ENCODE assay signal across 12 mouse cellular contexts in the genomic region with DNA sequence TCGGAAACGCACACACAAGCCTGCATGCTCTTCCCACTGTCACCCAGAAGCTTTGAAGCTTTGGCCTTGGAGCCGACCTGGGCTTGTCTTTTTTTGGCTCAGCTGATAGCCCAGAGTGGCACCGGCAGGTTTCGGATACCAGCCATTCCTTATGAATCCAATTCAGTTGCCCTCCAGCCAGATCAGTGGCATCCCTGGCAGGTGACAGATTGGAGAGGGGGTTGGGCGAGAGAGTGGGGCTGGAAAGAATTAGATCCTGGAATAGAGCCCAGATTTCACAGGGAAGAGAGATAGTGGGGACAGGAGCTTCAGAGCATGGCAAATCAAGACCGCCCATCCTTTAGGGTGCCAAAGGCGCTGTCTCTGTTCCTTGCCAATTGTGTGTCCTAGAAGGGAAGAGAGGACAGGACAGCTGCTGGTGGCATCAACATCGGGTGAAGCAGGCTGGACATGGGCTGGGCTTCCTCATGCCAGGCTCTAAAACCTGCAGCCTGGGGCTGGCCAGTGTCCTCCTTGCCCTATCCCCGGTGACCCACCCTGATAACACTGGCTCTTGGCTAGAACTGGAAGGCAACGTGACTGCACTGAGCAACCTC. TPM values are rescaled to one million over a fixed set of nuclear protein-coding genes. Genes with fewer than 3 reads are reported as not detected.
DNase-seq lines count a peak whose midpoint lies in the region; ATAC-seq and TF ChIP-seq lines count a peak whose summit lies in the region.
"Had no signal": no experiment of that assay in that cellular context is flagged by ENCODE, and none has a peak within 500 bp of the region (broad histone marks: within the 10 kb centered on the region; RNA-seq: fewer than 3 reads in every experiment).

No protein-coding gene starts in this region.

- TF ChIP-seq POLR2A in cerebellum, adult 2 months (IDR thresholded peaks at IDR 0.05; ENCODE audit: borderline replicate concordance, insufficient read depth, low read length) = peak; percentile 36; the same call in 1 of the 2 replicates

- no peaks in the 10 kb centered on the region for H3K9me3 ChIP-seq in hindbrain, postnatal 0 days (ENCODE audit: low read length)
- no peaks in the 10 kb centered on the region for H3K9me3 ChIP-seq in hindbrain, embryonic 12.5 days (replicated peaks)
- H3K9me3 ChIP-seq in liver, postnatal 0 days (ENCODE audit: low read length) = no peaks in the 10 kb centered on the region
- H3K9me3 ChIP-seq: embryonic facial prominence, embryonic 15.5 days had no signal

- ATAC-seq in hindbrain, postnatal 0 days = peak; percentile 73
- no peak for ATAC-seq in hindbrain, embryonic 12.5 days (ENCODE audit: low FRiP score)
- no peak for ATAC-seq in liver, postnatal 0 days

- no peak for TF ChIP-seq EP300 in liver, postnatal 0 days (IDR thresholded peaks at IDR 0.05; ENCODE audit: low read depth)

- TF ChIP-seq CTCF in hindbrain, postnatal 0 days (IDR thresholded peaks at IDR 0.05; ENCODE audit: low read depth) = no peak
- no peak for TF ChIP-seq CTCF in cerebellum, adult 2 months (IDR thresholded peaks at IDR 0.05; ENCODE audit: borderline replicate concordance, insufficient read depth, low read depth, low read length)
- TF ChIP-seq CTCF in liver, postnatal 0 days (IDR thresholded peaks at IDR 0.05; ENCODE audit: low read depth) = no peak

- peak; percentile 67 for DNase-seq in hindbrain, postnatal 0 days (ENCODE audit: low spot score)
- DNase-seq in cerebellum, adult 2 months = peak; percentile 94 to 97
- peak; percentile 82 to 87 for DNase-seq in heart, adult 18-20 months
- peak; percentile 65 to 82 for DNase-seq in layer of hippocampus, postnatal 14 days (ENCODE audit: low spot score in 2 of 2)
- DNase-seq in right cerebral cortex, postnatal 4 days = no peak
- no peak for DNase-seq in T-cell, adult 2 months (ENCODE audit: low spot score)
- DNase-seq in liver, postnatal 0 days = no peak
- DNase-seq: midbrain, embryonic 14.5 days; right cerebral cortex, adult 18-20 months had no signal

- peaks cover 3% of the 10 kb centered on the region; the same call in 1 of the 2 replicates for H3K4me1 ChIP-seq in hindbrain, postnatal 0 days (ENCODE audit: insufficient read depth, low read length)
- no peaks in the 10 kb centered on the region for H3K4me1 ChIP-seq in hindbrain, embryonic 12.5 days
- peaks cover 47% of the 10 kb centered on the region for H3K4me1 ChIP-seq in cerebellum, adult 2 months (ENCODE audit: control insufficient read depth, insufficient read depth, low read length)
- no peaks in the 10 kb centered on the region for H3K4me1 ChIP-seq in liver, postnatal 0 days (ENCODE audit: insufficient read depth)
- H3K4me1 ChIP-seq: embryonic facial prominence, embryonic 15.5 days had no signal

- 44% methylated on average over 11 of the region's 11 CpGs for WGBS in hindbrain, postnatal 0 days
- 67% methylated on average over 11 of the region's 11 CpGs for WGBS in hindbrain, embryonic 12.5 days
- WGBS in cerebellum, adult 2 months = 3% methylated on average over 11 of the region's 11 CpGs
- WGBS in liver, postnatal 0 days (ENCODE audit: insufficient replicate concordance) = 67% methylated on average over 11 of the region's 11 CpGs

- H3K36me3 ChIP-seq in hindbrain, postnatal 0 days (ENCODE audit: insufficient read depth, low read length) = no peaks in the 10 kb centered on the region; the same call in 1 of the 2 replicates
- no peaks in the 10 kb centered on the region for H3K36me3 ChIP-seq in hindbrain, embryonic 12.5 days
- H3K36me3 ChIP-seq in liver, postnatal 0 days (replicated peaks; ENCODE audit: insufficient read depth, low read length) = no peaks in the 10 kb centered on the region
- H3K36me3 ChIP-seq: embryonic facial prominence, embryonic 15.5 days had no signal

- 0 out of 2 replicates have a peak overlapping the region, but pooled peaks have one; percentile 17 for H3K9ac ChIP-seq in hindbrain, postnatal 0 days (replicated peaks; ENCODE audit: low read length)
- H3K9ac ChIP-seq in hindbrain, embryonic 12.5 days = no peak overlapping the region
- no peak overlapping the region for H3K9ac ChIP-seq in liver, postnatal 0 days (replicated peaks)
- H3K9ac ChIP-seq: embryonic facial prominence, embryonic 15.5 days had no signal

- H3K27ac ChIP-seq in hindbrain, postnatal 0 days = peak overlapping the region; percentile 68
- no peak overlapping the region for H3K27ac ChIP-seq in hindbrain, embryonic 12.5 days
- peak overlapping the region; percentile 78 for H3K27ac ChIP-seq in cerebellum, adult 2 months (ENCODE audit: insufficient read depth, low read length)
- H3K27ac ChIP-seq in liver, postnatal 0 days (ENCODE audit: low read depth) = no peak overlapping the region
- H3K27ac ChIP-seq: embryonic facial prominence, embryonic 15.5 days had no signal

- H3K4me2 ChIP-seq in hindbrain, postnatal 0 days (ENCODE audit: low read depth, low read length) = no peak overlapping the region
- H3K4me2 ChIP-seq in hindbrain, embryonic 12.5 days (replicated peaks) = no peak overlapping the region
- H3K4me2 ChIP-seq in liver, postnatal 0 days (ENCODE audit: low read depth, low read length) = no peak overlapping the region
- H3K4me2 ChIP-seq: embryonic facial prominence, embryonic 15.5 days; liver, embryonic 11.5 days had no signal

- no peak overlapping the region for H3K4me3 ChIP-seq in hindbrain, postnatal 0 days (ENCODE audit: low read length)
- no peak overlapping the region for H3K4me3 ChIP-seq in hindbrain, embryonic 12.5 days
- H3K4me3 ChIP-seq in cerebellum, adult 2 months (replicated peaks; ENCODE audit: insufficient read depth, low read depth, low read length) = no peak overlapping the region
- H3K4me3 ChIP-seq in liver, postnatal 0 days (ENCODE audit: low read depth, low read length) = no peak overlapping the region
- H3K4me3 ChIP-seq: embryonic facial prominence, embryonic 15.5 days had no signal

- no peaks in the 10 kb centered on the region for H3K27me3 ChIP-seq in hindbrain, postnatal 0 days (ENCODE audit: insufficient read depth, low read length)
- H3K27me3 ChIP-seq in hindbrain, embryonic 12.5 days = no peaks in the 10 kb centered on the region; the same call in none of the 2 replicates
- no peaks in the 10 kb centered on the region for H3K27me3 ChIP-seq in cerebellum, adult 2 months (ENCODE audit: control insufficient read depth, insufficient read depth, low read length)
- no peaks in the 10 kb centered on the region for H3K27me3 ChIP-seq in liver, postnatal 0 days (ENCODE audit: insufficient read depth, low read length)
- H3K27me3 ChIP-seq: embryonic facial prominence, embryonic 15.5 days had no signal

RNA-seq across cellular contexts. Expression of gene Abcc8, which starts 17.6 kb away (rescaled TPM):
- total RNA-seq in hindbrain, postnatal 0 days (2014; rRNA removed) = 21.7 and 29.8 TPM in 2 replicates
- 10.1 and 11.2 TPM in 2 replicates for polyA plus RNA-seq in hindbrain, postnatal 0 days (2015; fragmentation: Nextera tagmentation; extraction: Ambion mirVana)
- polyA plus RNA-seq in hindbrain, embryonic 12.5 days (2016; fragmentation: Nextera tagmentation; extraction: Ambion mirVana) = 2.0 and 2.6 TPM in 2 replicates
- 57.1 and 64.5 TPM in 2 replicates for polyA plus RNA-seq in cerebellum, adult 2 months (2012; rRNA removed)
- 10 to 100 TPM; 40.7 to 52.5 TPM for total RNA-seq in heart, adult 18-20 months (2021)
- total RNA-seq in layer of hippocampus, postnatal 14 days (2021) = 10 to 100 TPM; 42.7 to 50.9 TPM
- 0.09 and 0.11 TPM in 2 replicates for polyA plus RNA-seq in liver, postnatal 0 days (2015; fragmentation: Nextera tagmentation; extraction: Ambion mirVana)

Comparison
In these comparisons a context has a peak if more than half of its experiments do, and no peak if none do; other contexts are left out.
1. H3K27ac ChIP-seq: peak in hindbrain, postnatal 0 days (single experiment) and cerebellum, adult 2 months (single experiment); none in hindbrain, embryonic 12.5 days (single experiment) and liver, postnatal 0 days (single experiment).
2. DNase-seq: peak in hindbrain, postnatal 0 days (single experiment), cerebellum, adult 2 months (2 of 2), heart, adult 18-20 months (2 of 2) and layer of hippocampus, postnatal 14 days (2 of 2); none in right cerebral cortex, postnatal 4 days (single experiment), T-cell, adult 2 months (single experiment) and liver, postnatal 0 days (single experiment).